Mouse (Mus musculus): ENCODE results near the gene Npsr1. TPM values are rescaled to one million over a fixed set of nuclear protein-coding genes. Genes with fewer than 3 reads are reported as not detected.

Gene Npsr1
- polyA plus RNA-seq, 1 experiment: not detected

- TF ChIP-seq POLR2A (IDR thresholded peaks at IDR 0.05; ENCODE audit: control insufficient read depth, low read depth, low read length): no peak
- no peak for TF ChIP-seq CTCF (IDR thresholded peaks at IDR 0.05; ENCODE audit: control insufficient read depth, insufficient read depth, insufficient replicate concordance, low read depth, low read length)
- Histone ChIP-seq H3K36me3 (ENCODE audit: control insufficient read depth, insufficient read depth, low read length) (no peaks in the 10 kb centered on the region), H3K4me1 (ENCODE audit: control insufficient read depth, insufficient read depth, low read length) (peaks cover 2% of the 10 kb centered on the region; the same call in 1 of the 2 replicates)
These were observed 185.7 kb downstream of the Npsr1 start for GRCm38 (mm10) chr9:24283536-24283935.

GRCm38 (mm10) chr9:24284239-24285084 is 186.7 kb downstream of the Npsr1 start:
- Histone ChIP-seq H3K36me3 (ENCODE audit: control insufficient read depth, insufficient read depth, low read length) (no peaks in the 10 kb centered on the region), H3K27me3 (ENCODE audit: control insufficient read depth, insufficient read depth, low read length) (no peaks in the 10 kb centered on the region), H3K4me3 (ENCODE audit: control insufficient read depth, low read depth, low read length) (no peak overlapping the region), H3K4me1 (ENCODE audit: control insufficient read depth, insufficient read depth, low read length) (peaks cover 2% of the 10 kb centered on the region; the same call in 1 of the 2 replicates), H3K27ac (ENCODE audit: control insufficient read depth, insufficient read depth, low read depth, low read length) (no peak overlapping the region)
- no peak for TF ChIP-seq CTCF (IDR thresholded peaks at IDR 0.05; ENCODE audit: control insufficient read depth, insufficient read depth, insufficient replicate concordance, low read depth, low read length)
- no peak for TF ChIP-seq POLR2A (IDR thresholded peaks at IDR 0.05; ENCODE audit: control insufficient read depth, low read depth, low read length)

More at GRCm38 (mm10) chr9:24283536-24283935, 185.7 kb downstream of the Npsr1 start:
- H3K4me3 ChIP-seq (ENCODE audit: control insufficient read depth, low read depth, low read length): no peak overlapping the region
- no peaks in the 10 kb centered on the region for H3K27me3 ChIP-seq (ENCODE audit: control insufficient read depth, insufficient read depth, low read length)
- H3K27ac ChIP-seq (ENCODE audit: control insufficient read depth, insufficient read depth, low read depth, low read length): no peak overlapping the region

GRCm38 (mm10) chr9:24285419-24285818 is 187.6 kb downstream of the Npsr1 start:
- H3K36me3 ChIP-seq (ENCODE audit: control insufficient read depth, insufficient read depth, low read length): no peaks in the 10 kb centered on the region
- H3K27me3 ChIP-seq (ENCODE audit: control insufficient read depth, insufficient read depth, low read length): no peaks in the 10 kb centered on the region
- no peak overlapping the region for H3K27ac ChIP-seq (ENCODE audit: control insufficient read depth, insufficient read depth, low read depth, low read length)
- no peak for TF ChIP-seq POLR2A (IDR thresholded peaks at IDR 0.05; ENCODE audit: control insufficient read depth, low read depth, low read length)
- H3K4me1 ChIP-seq (ENCODE audit: control insufficient read depth, insufficient read depth, low read length): peaks cover 2% of the 10 kb centered on the region; the same call in 1 of the 2 replicates
- no peak overlapping the region for H3K4me3 ChIP-seq (ENCODE audit: control insufficient read depth, low read depth, low read length)

- TF ChIP-seq CTCF (IDR thresholded peaks at IDR 0.05; ENCODE audit: control insufficient read depth, insufficient read depth, insufficient replicate concordance, low read depth, low read length) (no peak), POLR2A (IDR thresholded peaks at IDR 0.05; ENCODE audit: control insufficient read depth, low read depth, low read length) (no peak)
- no peak overlapping the region for H3K27ac ChIP-seq (ENCODE audit: control insufficient read depth, insufficient read depth, low read depth, low read length)
These were observed 193.6 kb downstream of the Npsr1 start for GRCm38 (mm10) chr9:24291385-24291784.

GRCm38 (mm10) chr9:24293252-24293959 is 195.6 kb downstream of the Npsr1 start:
- H3K36me3 ChIP-seq (ENCODE audit: control insufficient read depth, insufficient read depth, low read length): no peaks in the 10 kb centered on the region
- H3K27me3 ChIP-seq (ENCODE audit: control insufficient read depth, insufficient read depth, low read length): no peaks in the 10 kb centered on the region
- no peak overlapping the region for H3K4me3 ChIP-seq (ENCODE audit: control insufficient read depth, low read depth, low read length)
- H3K27ac ChIP-seq (ENCODE audit: control insufficient read depth, insufficient read depth, low read depth, low read length): no peak overlapping the region
- H3K4me1 ChIP-seq (ENCODE audit: control insufficient read depth, insufficient read depth, low read length): no peaks in the 10 kb centered on the region
- TF ChIP-seq POLR2A (IDR thresholded peaks at IDR 0.05; ENCODE audit: control insufficient read depth, low read depth, low read length): no peak

More at GRCm38 (mm10) chr9:24291385-24291784, 193.6 kb downstream of the Npsr1 start:
- Histone ChIP-seq H3K4me1 (ENCODE audit: control insufficient read depth, insufficient read depth, low read length) (peaks cover 2% of the 10 kb centered on the region; the same call in 1 of the 2 replicates), H3K27me3 (ENCODE audit: control insufficient read depth, insufficient read depth, low read length) (no peaks in the 10 kb centered on the region), H3K4me3 (ENCODE audit: control insufficient read depth, low read depth, low read length) (no peak overlapping the region), H3K36me3 (ENCODE audit: control insufficient read depth, insufficient read depth, low read length) (no peaks in the 10 kb centered on the region)

- TF ChIP-seq POLR2A (IDR thresholded peaks at IDR 0.05; ENCODE audit: control insufficient read depth, low read depth, low read length) (no peak), CTCF (IDR thresholded peaks at IDR 0.05; ENCODE audit: control insufficient read depth, insufficient read depth, insufficient replicate concordance, low read depth, low read length) (no peak)
- no peak overlapping the region for H3K27ac ChIP-seq (ENCODE audit: control insufficient read depth, insufficient read depth, low read depth, low read length)
- no peaks in the 10 kb centered on the region for H3K4me1 ChIP-seq (ENCODE audit: control insufficient read depth, insufficient read depth, low read length)
- no peak overlapping the region for H3K4me3 ChIP-seq (ENCODE audit: control insufficient read depth, low read depth, low read length)
- no peaks in the 10 kb centered on the region for H3K27me3 ChIP-seq (ENCODE audit: control insufficient read depth, insufficient read depth, low read length)
- H3K36me3 ChIP-seq (ENCODE audit: control insufficient read depth, insufficient read depth, low read length): no peaks in the 10 kb centered on the region
These were observed 205.1 kb downstream of the Npsr1 start for GRCm38 (mm10) chr9:24302906-24303305.

GRCm38 (mm10) chr9:24306990-24307389 is 209.2 kb downstream of the Npsr1 start:
- Histone ChIP-seq H3K27me3 (ENCODE audit: control insufficient read depth, insufficient read depth, low read length) (no peaks in the 10 kb centered on the region), H3K36me3 (ENCODE audit: control insufficient read depth, insufficient read depth, low read length) (no peaks in the 10 kb centered on the region)
- TF ChIP-seq CTCF (IDR thresholded peaks at IDR 0.05; ENCODE audit: control insufficient read depth, insufficient read depth, insufficient replicate concordance, low read depth, low read length) (no peak), POLR2A (IDR thresholded peaks at IDR 0.05; ENCODE audit: control insufficient read depth, low read depth, low read length) (no peak)

More at GRCm38 (mm10) chr9:24306990-24307389, 209.2 kb downstream of the Npsr1 start:
- no peaks in the 10 kb centered on the region for H3K4me1 ChIP-seq (ENCODE audit: control insufficient read depth, insufficient read depth, low read length)
- H3K27ac ChIP-seq (ENCODE audit: control insufficient read depth, insufficient read depth, low read depth, low read length): no peak overlapping the region
- no peak overlapping the region for H3K4me3 ChIP-seq (ENCODE audit: control insufficient read depth, low read depth, low read length)
